Mouse (Mus musculus): ENCODE results near the gene Tmem255b. TPM values are rescaled to one million over a fixed set of nuclear protein-coding genes. Genes with fewer than 3 reads are reported as not detected.

Gene Tmem255b
- polyA plus RNA-seq, 1 experiment from 2014 or later: 1.4 TPM

- Histone ChIP-seq H3K9me3 (ENCODE audit: low read length) (no peaks in the 10 kb centered on the region), H3K9ac (replicated peaks; ENCODE audit: low read length) (no peak overlapping the region), H3K36me3 (ENCODE audit: insufficient read depth, low read length) (no peaks in the 10 kb centered on the region), H3K4me1 (ENCODE audit: insufficient read depth, low read length) (no peaks in the 10 kb centered on the region), H3K27me3 (ENCODE audit: insufficient read depth, low read length) (no peaks in the 10 kb centered on the region), H3K4me2 (replicated peaks; ENCODE audit: low read depth, low read length) (no peak overlapping the region), H3K4me3 (ENCODE audit: low read length) (no peak overlapping the region), H3K27ac (ENCODE audit: low read length) (no peak overlapping the region)
- ATAC-seq (ENCODE audit: low FRiP score, low TSS enrichment): 0 out of 2 replicates have a peak, but pooled peaks have one; percentile 14
- 62% methylated on average over 13 of the region's 13 CpGs for WGBS
Observed at GRCm38 (mm10) chr8:13412891-13413558, 22.0 kb upstream of the Tmem255b start.

- Histone ChIP-seq H3K36me3 (ENCODE audit: insufficient read depth, low read length) (no peaks in the 10 kb centered on the region), H3K4me1 (ENCODE audit: insufficient read depth, low read length) (no peaks in the 10 kb centered on the region), H3K9ac (replicated peaks; ENCODE audit: low read length) (no peak overlapping the region), H3K27me3 (ENCODE audit: insufficient read depth, low read length) (no peaks in the 10 kb centered on the region), H3K4me2 (replicated peaks; ENCODE audit: low read depth, low read length) (no peak overlapping the region), H3K4me3 (ENCODE audit: low read length) (no peak overlapping the region), H3K9me3 (ENCODE audit: low read length) (no peaks in the 10 kb centered on the region), H3K27ac (ENCODE audit: low read length) (no peak overlapping the region)
- ATAC-seq (ENCODE audit: low FRiP score, low TSS enrichment): 0 out of 2 replicates have a peak, but pooled peaks have one; percentile 28
- WGBS: 38% methylated on average over 12 of the region's 12 CpGs
Observed at GRCm38 (mm10) chr8:13413823-13414390, 21.1 kb upstream of the Tmem255b start.

GRCm38 (mm10) chr8:13415879-13416278, 19.1 kb upstream of the Tmem255b start:
- H3K4me2 ChIP-seq (replicated peaks; ENCODE audit: low read depth, low read length): no peak overlapping the region
- H3K9me3 ChIP-seq (ENCODE audit: low read length): no peaks in the 10 kb centered on the region
- H3K36me3 ChIP-seq (ENCODE audit: insufficient read depth, low read length): no peaks in the 10 kb centered on the region
- no peak overlapping the region for H3K4me3 ChIP-seq (ENCODE audit: low read length)
- H3K27ac ChIP-seq (ENCODE audit: low read length): no peak overlapping the region
- H3K4me1 ChIP-seq (ENCODE audit: insufficient read depth, low read length): no peaks in the 10 kb centered on the region
- no peak overlapping the region for H3K9ac ChIP-seq (replicated peaks; ENCODE audit: low read length)
- WGBS: 73% methylated on average over 10 of the region's 10 CpGs
- no peak for ATAC-seq (ENCODE audit: low FRiP score, low TSS enrichment)
- H3K27me3 ChIP-seq (ENCODE audit: insufficient read depth, low read length): no peaks in the 10 kb centered on the region

- no peak overlapping the region for H3K27ac ChIP-seq (ENCODE audit: low read length)
- WGBS: 82% methylated on average over 2 of the region's 2 CpGs
- no peak overlapping the region for H3K4me3 ChIP-seq (ENCODE audit: low read length)
- H3K9me3 ChIP-seq (ENCODE audit: low read length): no peaks in the 10 kb centered on the region
- H3K4me1 ChIP-seq (ENCODE audit: insufficient read depth, low read length): no peaks in the 10 kb centered on the region
- no peak overlapping the region for H3K9ac ChIP-seq (replicated peaks; ENCODE audit: low read length)
- no peaks in the 10 kb centered on the region for H3K36me3 ChIP-seq (ENCODE audit: insufficient read depth, low read length)
- H3K27me3 ChIP-seq (ENCODE audit: insufficient read depth, low read length): no peaks in the 10 kb centered on the region
- no peak overlapping the region for H3K4me2 ChIP-seq (replicated peaks; ENCODE audit: low read depth, low read length)
- ATAC-seq (ENCODE audit: low FRiP score, low TSS enrichment): no peak
Observed at GRCm38 (mm10) chr8:13419111-13419639, 15.8 kb upstream of the Tmem255b start.

GRCm38 (mm10) chr8:13420970-13421369, 14.0 kb upstream of the Tmem255b start:
- WGBS: 97% methylated on average over 6 of the region's 6 CpGs
- H3K4me2 ChIP-seq (replicated peaks; ENCODE audit: low read depth, low read length): no peak overlapping the region
- no peaks in the 10 kb centered on the region for H3K9me3 ChIP-seq (ENCODE audit: low read length)
- H3K4me3 ChIP-seq (ENCODE audit: low read length): no peak overlapping the region
- no peaks in the 10 kb centered on the region for H3K27me3 ChIP-seq (ENCODE audit: insufficient read depth, low read length)
- H3K27ac ChIP-seq (ENCODE audit: low read length): no peak overlapping the region
- no peaks in the 10 kb centered on the region for H3K4me1 ChIP-seq (ENCODE audit: insufficient read depth, low read length)
- H3K36me3 ChIP-seq (ENCODE audit: insufficient read depth, low read length): no peaks in the 10 kb centered on the region
- H3K9ac ChIP-seq (replicated peaks; ENCODE audit: low read length): no peak overlapping the region
- ATAC-seq (ENCODE audit: low FRiP score, low TSS enrichment): no peak

- ATAC-seq (ENCODE audit: low FRiP score, low TSS enrichment): no peak
- no peaks in the 10 kb centered on the region for H3K4me1 ChIP-seq (ENCODE audit: insufficient read depth, low read length)
- WGBS: 68% methylated on average over 6 of the region's 6 CpGs
- H3K9me3 ChIP-seq (ENCODE audit: low read length): no peaks in the 10 kb centered on the region
- H3K9ac ChIP-seq (replicated peaks; ENCODE audit: low read length): no peak overlapping the region
- no peak overlapping the region for H3K4me3 ChIP-seq (ENCODE audit: low read length)
- H3K27me3 ChIP-seq (ENCODE audit: insufficient read depth, low read length): no peaks in the 10 kb centered on the region
- no peak overlapping the region for H3K27ac ChIP-seq (ENCODE audit: low read length)
- H3K4me2 ChIP-seq (replicated peaks; ENCODE audit: low read depth, low read length): no peak overlapping the region
- H3K36me3 ChIP-seq (ENCODE audit: insufficient read depth, low read length): no peaks in the 10 kb centered on the region
Observed at GRCm38 (mm10) chr8:13427351-13427750, 7.6 kb upstream of the Tmem255b start.

- Histone ChIP-seq H3K4me3 (ENCODE audit: low read length) (no peak overlapping the region), H3K27ac (ENCODE audit: low read length) (no peak overlapping the region), H3K4me2 (replicated peaks; ENCODE audit: low read depth, low read length) (no peak overlapping the region), H3K36me3 (ENCODE audit: insufficient read depth, low read length) (no peaks in the 10 kb centered on the region), H3K4me1 (ENCODE audit: insufficient read depth, low read length) (no peaks in the 10 kb centered on the region), H3K9me3 (ENCODE audit: low read length) (no peaks in the 10 kb centered on the region), H3K27me3 (ENCODE audit: insufficient read depth, low read length) (no peaks in the 10 kb centered on the region), H3K9ac (replicated peaks; ENCODE audit: low read length) (no peak overlapping the region)
- no peak for ATAC-seq (ENCODE audit: low FRiP score, low TSS enrichment)
- 68% methylated on average over 9 of the region's 9 CpGs for WGBS
Observed at GRCm38 (mm10) chr8:13428156-13428555, 6.8 kb upstream of the Tmem255b start.

- no peak overlapping the region for H3K9ac ChIP-seq (replicated peaks; ENCODE audit: low read length)
- H3K4me1 ChIP-seq (ENCODE audit: insufficient read depth, low read length): peaks cover 6% of the 10 kb centered on the region; the same call in 1 of the 2 replicates
- H3K36me3 ChIP-seq (ENCODE audit: insufficient read depth, low read length): no peaks in the 10 kb centered on the region
- 75% methylated on average over 7 of the region's 7 CpGs for WGBS
- ATAC-seq (ENCODE audit: low FRiP score, low TSS enrichment): no peak
- H3K4me3 ChIP-seq (ENCODE audit: low read length): no peak overlapping the region
- H3K9me3 ChIP-seq (ENCODE audit: low read length): no peaks in the 10 kb centered on the region
- H3K4me2 ChIP-seq (replicated peaks; ENCODE audit: low read depth, low read length): no peak overlapping the region
- H3K27ac ChIP-seq (ENCODE audit: low read length): no peak overlapping the region
- H3K27me3 ChIP-seq (ENCODE audit: insufficient read depth, low read length): peaks cover 12% of the 10 kb centered on the region
Observed at GRCm38 (mm10) chr8:13430412-13430811, 4.6 kb upstream of the Tmem255b start.

GRCm38 (mm10) chr8:13430866-13431265, 4.1 kb upstream of the Tmem255b start:
- Histone ChIP-seq H3K9ac (replicated peaks; ENCODE audit: low read length) (no peak overlapping the region), H3K36me3 (ENCODE audit: insufficient read depth, low read length) (no peaks in the 10 kb centered on the region), H3K27ac (ENCODE audit: low read length) (no peak overlapping the region), H3K4me3 (ENCODE audit: low read length) (no peak overlapping the region), H3K4me1 (ENCODE audit: insufficient read depth, low read length) (peaks cover 10% of the 10 kb centered on the region; the same call in 1 of the 2 replicates), H3K27me3 (ENCODE audit: insufficient read depth, low read length) (peaks cover 17% of the 10 kb centered on the region), H3K4me2 (replicated peaks; ENCODE audit: low read depth, low read length) (no peak overlapping the region), H3K9me3 (ENCODE audit: low read length) (no peaks in the 10 kb centered on the region)
- ATAC-seq (ENCODE audit: low FRiP score, low TSS enrichment): no peak

- H3K4me1 ChIP-seq (ENCODE audit: insufficient read depth, low read length): peaks cover 11% of the 10 kb centered on the region; the same call in 1 of the 2 replicates
- H3K4me2 ChIP-seq (replicated peaks; ENCODE audit: low read depth, low read length): no peak overlapping the region
- no peaks in the 10 kb centered on the region for H3K36me3 ChIP-seq (ENCODE audit: insufficient read depth, low read length)
- no peak overlapping the region for H3K4me3 ChIP-seq (ENCODE audit: low read length)
- H3K9me3 ChIP-seq (ENCODE audit: low read length): no peaks in the 10 kb centered on the region
- ATAC-seq (ENCODE audit: low FRiP score, low TSS enrichment): no peak
- H3K27me3 ChIP-seq (ENCODE audit: insufficient read depth, low read length): peaks cover 28% of the 10 kb centered on the region
- H3K27ac ChIP-seq (ENCODE audit: low read length): no peak overlapping the region
- WGBS: 58% methylated on average over 5 of the region's 5 CpGs
- no peak overlapping the region for H3K9ac ChIP-seq (replicated peaks; ENCODE audit: low read length)
Observed at GRCm38 (mm10) chr8:13433130-13433529, 1.9 kb upstream of the Tmem255b start.
